Mouse (Mus musculus): Measurements from ENCODE around the gene Klhdc8a. TPM values are rescaled to one million over a fixed set of nuclear protein-coding genes. Genes with fewer than 3 reads are reported as not detected.
A peak's percentile ranks its signal among the peaks of the same experiment; 100 is the strongest.

Klhdc8a gene
- polyA plus RNA-seq, 1 experiment from 2014 or later: 3.4 TPM

- H3K4me2 ChIP-seq (ENCODE audit: low read length): no peak overlapping the region
- no peak overlapping the region for H3K9ac ChIP-seq (replicated peaks; ENCODE audit: low read depth, low read length)
- no peaks in the 10 kb centered on the region for H3K36me3 ChIP-seq (ENCODE audit: control insufficient read depth, insufficient read depth)
- ATAC-seq: no peak
- 62% methylated on average over 1 of the region's 1 CpGs for WGBS
- H3K27ac ChIP-seq (ENCODE audit: low read length): no peak overlapping the region
- no peaks in the 10 kb centered on the region for H3K27me3 ChIP-seq (replicated peaks; ENCODE audit: control insufficient read depth, insufficient read depth, low read length)
- H3K9me3 ChIP-seq (ENCODE audit: control insufficient read depth, low read length): no peaks in the 10 kb centered on the region
- no peak overlapping the region for H3K4me3 ChIP-seq (replicated peaks; ENCODE audit: low read length)
- peaks cover 46% of the 10 kb centered on the region for H3K4me1 ChIP-seq (replicated peaks; ENCODE audit: control insufficient read depth, insufficient read depth, low read length)
These were observed 11.7 kb upstream of the Klhdc8a start for GRCm38 (mm10) chr1:132286735-132287134.

GRCm38 (mm10) chr1:132287445-132287844, 11.0 kb upstream of the Klhdc8a start:
- no peaks in the 10 kb centered on the region for H3K36me3 ChIP-seq (ENCODE audit: control insufficient read depth, insufficient read depth)
- no peak overlapping the region for H3K4me2 ChIP-seq (ENCODE audit: low read length)
- no peaks in the 10 kb centered on the region for H3K9me3 ChIP-seq (ENCODE audit: control insufficient read depth, low read length)
- ATAC-seq: no peak
- H3K4me1 ChIP-seq (replicated peaks; ENCODE audit: control insufficient read depth, insufficient read depth, low read length): peaks cover 48% of the 10 kb centered on the region
- no peak overlapping the region for H3K4me3 ChIP-seq (replicated peaks; ENCODE audit: low read length)
- peak overlapping the region; percentile 34; the same call in 1 of the 2 replicates for H3K27ac ChIP-seq (ENCODE audit: low read length)
- WGBS: 67% methylated on average over 2 of the region's 2 CpGs
- H3K27me3 ChIP-seq (replicated peaks; ENCODE audit: control insufficient read depth, insufficient read depth, low read length): no peaks in the 10 kb centered on the region
- no peak overlapping the region for H3K9ac ChIP-seq (replicated peaks; ENCODE audit: low read depth, low read length)

- Histone ChIP-seq H3K4me2 (ENCODE audit: low read length) (no peak overlapping the region), H3K27ac (ENCODE audit: low read length) (no peak overlapping the region), H3K4me3 (replicated peaks; ENCODE audit: low read length) (no peak overlapping the region), H3K9me3 (ENCODE audit: control insufficient read depth, low read length) (no peaks in the 10 kb centered on the region), H3K27me3 (replicated peaks; ENCODE audit: control insufficient read depth, insufficient read depth, low read length) (no peaks in the 10 kb centered on the region), H3K4me1 (replicated peaks; ENCODE audit: control insufficient read depth, insufficient read depth, low read length) (peaks cover 48% of the 10 kb centered on the region), H3K36me3 (ENCODE audit: control insufficient read depth, insufficient read depth) (no peaks in the 10 kb centered on the region), H3K9ac (replicated peaks; ENCODE audit: low read depth, low read length) (no peak overlapping the region)
- 5% methylated on average over 11 of the region's 11 CpGs for WGBS
- peak; percentile 29; the same call in 1 of the 2 replicates for ATAC-seq
These were observed 10.4 kb upstream of the Klhdc8a start for GRCm38 (mm10) chr1:132287991-132288451.

GRCm38 (mm10) chr1:132289965-132290364, 8.5 kb upstream of the Klhdc8a start:
- WGBS: 49% methylated on average over 6 of the region's 6 CpGs
- H3K9me3 ChIP-seq (ENCODE audit: control insufficient read depth, low read length): no peaks in the 10 kb centered on the region
- H3K36me3 ChIP-seq (ENCODE audit: control insufficient read depth, insufficient read depth): no peaks in the 10 kb centered on the region
- H3K4me1 ChIP-seq (replicated peaks; ENCODE audit: control insufficient read depth, insufficient read depth, low read length): peaks cover 47% of the 10 kb centered on the region
- no peak overlapping the region for H3K27ac ChIP-seq (ENCODE audit: low read length)
- no peak overlapping the region for H3K9ac ChIP-seq (replicated peaks; ENCODE audit: low read depth, low read length)
- no peak for ATAC-seq
- H3K27me3 ChIP-seq (replicated peaks; ENCODE audit: control insufficient read depth, insufficient read depth, low read length): no peaks in the 10 kb centered on the region
- H3K4me2 ChIP-seq (ENCODE audit: low read length): no peak overlapping the region
- H3K4me3 ChIP-seq (replicated peaks; ENCODE audit: low read length): no peak overlapping the region

GRCm38 (mm10) chr1:132290921-132291675, 7.3 kb upstream of the Klhdc8a start:
- no peak overlapping the region for H3K4me2 ChIP-seq (ENCODE audit: low read length)
- H3K4me1 ChIP-seq (replicated peaks; ENCODE audit: control insufficient read depth, insufficient read depth, low read length): peaks cover 56% of the 10 kb centered on the region
- no peak overlapping the region for H3K9ac ChIP-seq (replicated peaks; ENCODE audit: low read depth, low read length)
- H3K4me3 ChIP-seq (replicated peaks; ENCODE audit: low read length): no peak overlapping the region
- no peaks in the 10 kb centered on the region for H3K9me3 ChIP-seq (ENCODE audit: control insufficient read depth, low read length)
- peak overlapping the region; percentile 52 for H3K27ac ChIP-seq (ENCODE audit: low read length)
- peak; percentile 47 for ATAC-seq
- H3K36me3 ChIP-seq (ENCODE audit: control insufficient read depth, insufficient read depth): no peaks in the 10 kb centered on the region
- 25% methylated on average over 11 of the region's 11 CpGs for WGBS
- no peaks in the 10 kb centered on the region for H3K27me3 ChIP-seq (replicated peaks; ENCODE audit: control insufficient read depth, insufficient read depth, low read length)

GRCm38 (mm10) chr1:132291706-132292105, 6.7 kb upstream of the Klhdc8a start:
- H3K9ac ChIP-seq (replicated peaks; ENCODE audit: low read depth, low read length): no peak overlapping the region
- peak; percentile 9; the same call in 1 of the 2 replicates for ATAC-seq
- no peak overlapping the region for H3K4me2 ChIP-seq (ENCODE audit: low read length)
- H3K9me3 ChIP-seq (ENCODE audit: control insufficient read depth, low read length): no peaks in the 10 kb centered on the region
- 14% methylated on average over 4 of the region's 4 CpGs for WGBS
- H3K27ac ChIP-seq (ENCODE audit: low read length): peak overlapping the region; percentile 46
- peaks cover 57% of the 10 kb centered on the region for H3K4me1 ChIP-seq (replicated peaks; ENCODE audit: control insufficient read depth, insufficient read depth, low read length)
- no peaks in the 10 kb centered on the region for H3K27me3 ChIP-seq (replicated peaks; ENCODE audit: control insufficient read depth, insufficient read depth, low read length)
- H3K4me3 ChIP-seq (replicated peaks; ENCODE audit: low read length): no peak overlapping the region
- H3K36me3 ChIP-seq (ENCODE audit: control insufficient read depth, insufficient read depth): no peaks in the 10 kb centered on the region

- Histone ChIP-seq H3K27me3 (replicated peaks; ENCODE audit: control insufficient read depth, insufficient read depth, low read length) (no peaks in the 10 kb centered on the region), H3K9me3 (ENCODE audit: control insufficient read depth, low read length) (no peaks in the 10 kb centered on the region), H3K9ac (replicated peaks; ENCODE audit: low read depth, low read length) (no peak overlapping the region), H3K27ac (ENCODE audit: low read length) (peak overlapping the region; percentile 46), H3K4me1 (replicated peaks; ENCODE audit: control insufficient read depth, insufficient read depth, low read length) (peaks cover 53% of the 10 kb centered on the region), H3K4me3 (replicated peaks; ENCODE audit: low read length) (no peak overlapping the region), H3K36me3 (ENCODE audit: control insufficient read depth, insufficient read depth) (no peaks in the 10 kb centered on the region), H3K4me2 (ENCODE audit: low read length) (no peak overlapping the region)
- peak; percentile 22; the same call in 1 of the 2 replicates for ATAC-seq
- WGBS: 25% methylated on average over 21 of the region's 21 CpGs
These were observed 5.9 kb upstream of the Klhdc8a start for GRCm38 (mm10) chr1:132292318-132293129.

GRCm38 (mm10) chr1:132295506-132295905, 2.9 kb upstream of the Klhdc8a start:
- H3K27ac ChIP-seq (ENCODE audit: low read length): no peak overlapping the region
- 66% methylated on average over 7 of the region's 7 CpGs for WGBS
- no peak overlapping the region for H3K4me3 ChIP-seq (replicated peaks; ENCODE audit: low read length)
- 0 out of 2 replicates have a peak, but pooled peaks have one; percentile 11 for ATAC-seq
- no peaks in the 10 kb centered on the region for H3K36me3 ChIP-seq (ENCODE audit: control insufficient read depth, insufficient read depth)
- no peaks in the 10 kb centered on the region for H3K9me3 ChIP-seq (ENCODE audit: control insufficient read depth, low read length)
- H3K27me3 ChIP-seq (replicated peaks; ENCODE audit: control insufficient read depth, insufficient read depth, low read length): peaks cover 4% of the 10 kb centered on the region; the same call in 1 of the 2 replicates
- H3K9ac ChIP-seq (replicated peaks; ENCODE audit: low read depth, low read length): no peak overlapping the region
- H3K4me1 ChIP-seq (replicated peaks; ENCODE audit: control insufficient read depth, insufficient read depth, low read length): peaks cover 47% of the 10 kb centered on the region
- H3K4me2 ChIP-seq (ENCODE audit: low read length): no peak overlapping the region

- Histone ChIP-seq H3K9me3 (ENCODE audit: control insufficient read depth, low read length) (no peaks in the 10 kb centered on the region), H3K4me3 (replicated peaks; ENCODE audit: low read length) (no peak overlapping the region), H3K27ac (ENCODE audit: low read length) (no peak overlapping the region), H3K9ac (replicated peaks; ENCODE audit: low read depth, low read length) (no peak overlapping the region), H3K36me3 (ENCODE audit: control insufficient read depth, insufficient read depth) (no peaks in the 10 kb centered on the region), H3K4me1 (replicated peaks; ENCODE audit: control insufficient read depth, insufficient read depth, low read length) (peaks cover 42% of the 10 kb centered on the region), H3K4me2 (ENCODE audit: low read length) (no peak overlapping the region), H3K27me3 (replicated peaks; ENCODE audit: control insufficient read depth, insufficient read depth, low read length) (peaks cover 6% of the 10 kb centered on the region; the same call in 1 of the 2 replicates)
- ATAC-seq: no peak
- WGBS: 54% methylated on average over 3 of the region's 3 CpGs
These were observed 2.4 kb upstream of the Klhdc8a start for GRCm38 (mm10) chr1:132296051-132296450.
